Mouse (Mus musculus) erythroblast, embryonic 14.5 days (primary cell): ENCODE data around the gene Gm6096.

Experiments used
- GATA1 ChIP-seq: IDR thresholded peaks from 2 replicates; pipeline ENCODE4 v1.6.1; 2012; ENCODE audit warnings: low read length, inconsistent platforms, mixed read lengths
- TAL1 ChIP-seq: IDR thresholded peaks from 3 replicates; pipeline ENCODE4 v1.6.1; 2012; ENCODE audit warnings: low read length, inconsistent platforms, mixed read lengths

GRCm38 (mm10) chr7:34252030-34252429 lies 1.2 kb downstream of the Gm6096 start:
- TF ChIP-seq GATA1 (no peak), TAL1 (no peak)
